Mouse (Mus musculus) forelimb bud, embryonic 11.5 days (tissue): ENCODE results near the gene Pitpnm2.

Source experiments
- DNase-seq: peaks from one replicate; pipeline ENCODE4 v3.0.0-alpha.2; 2012; ENCODE audit warnings: low read depth, low spot score

Gene Pitpnm2

GRCm38 (mm10) chr5:124182097-124182496 lies 67.5 kb downstream of the Pitpnm2 start:
- no peak for DNase-seq

DNA sequence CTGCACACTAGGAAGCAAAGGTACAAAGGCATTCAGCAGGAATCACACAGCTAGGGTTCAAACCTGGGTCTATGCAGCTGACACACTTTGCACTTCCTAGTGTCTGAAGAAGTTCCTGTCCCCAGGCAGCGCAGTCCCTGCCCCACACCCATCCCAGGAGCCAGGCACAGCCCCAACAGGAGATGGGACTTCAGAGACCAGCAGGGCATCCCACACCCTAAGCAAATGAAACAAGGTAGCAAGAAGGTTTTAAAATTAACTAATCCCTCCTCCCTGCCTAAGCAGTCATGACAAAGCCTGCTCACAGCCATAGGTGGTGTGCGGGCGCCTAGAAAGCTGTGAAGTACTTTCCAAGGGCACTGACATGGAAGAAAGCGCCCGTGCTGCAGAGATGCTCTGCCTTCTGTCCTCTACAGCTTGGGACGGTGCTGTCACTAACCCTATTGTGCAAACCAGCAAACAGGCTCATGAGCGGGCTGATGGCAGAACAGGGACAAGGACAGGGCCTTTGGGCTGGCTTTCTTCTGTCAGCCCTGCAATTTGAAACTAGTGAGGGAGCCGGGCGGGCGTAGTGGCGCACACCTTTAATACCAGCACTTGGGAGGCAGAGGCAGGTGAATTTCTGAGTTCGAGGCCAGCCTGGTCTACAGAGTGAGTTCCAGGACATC lies 68.9 kb downstream of the Pitpnm2 start:
- no peak for DNase-seq

- DNase-seq = no peak
Measured at GRCm38 (mm10) chr5:124179411-124179810, 70.1 kb downstream of the Pitpnm2 start.

DNA sequence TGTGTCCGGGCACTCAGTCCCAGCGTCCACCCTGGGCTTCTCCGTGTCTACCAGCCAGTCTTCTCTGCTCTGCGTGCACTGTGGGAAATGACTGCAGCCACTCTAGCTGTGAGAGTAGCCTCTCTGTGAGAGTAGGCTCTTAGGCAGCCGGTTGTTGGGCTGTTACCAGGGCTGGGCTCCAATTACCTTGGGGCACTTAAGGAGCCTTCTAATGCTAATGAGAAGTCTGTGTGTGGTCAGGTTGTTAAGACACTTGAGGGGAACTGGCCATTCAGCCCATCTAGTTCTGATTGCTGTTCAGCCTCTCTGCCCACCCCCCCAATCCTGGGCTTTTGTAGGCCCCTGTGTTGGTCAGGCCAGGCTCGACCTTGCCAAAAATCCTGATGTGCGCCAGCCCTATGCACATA lies 72.8 kb downstream of the Pitpnm2 start:
- DNase-seq = peak; percentile 53

- no peak for DNase-seq
Measured at GRCm38 (mm10) chr5:124175138-124175537, 74.4 kb downstream of the Pitpnm2 start.

- DNase-seq = no peak
Measured at GRCm38 (mm10) chr5:124173012-124173985, 76.3 kb downstream of the Pitpnm2 start.

GRCm38 (mm10) chr5:124172246-124172645 lies 77.3 kb downstream of the Pitpnm2 start:
- DNase-seq = no peak

DNA sequence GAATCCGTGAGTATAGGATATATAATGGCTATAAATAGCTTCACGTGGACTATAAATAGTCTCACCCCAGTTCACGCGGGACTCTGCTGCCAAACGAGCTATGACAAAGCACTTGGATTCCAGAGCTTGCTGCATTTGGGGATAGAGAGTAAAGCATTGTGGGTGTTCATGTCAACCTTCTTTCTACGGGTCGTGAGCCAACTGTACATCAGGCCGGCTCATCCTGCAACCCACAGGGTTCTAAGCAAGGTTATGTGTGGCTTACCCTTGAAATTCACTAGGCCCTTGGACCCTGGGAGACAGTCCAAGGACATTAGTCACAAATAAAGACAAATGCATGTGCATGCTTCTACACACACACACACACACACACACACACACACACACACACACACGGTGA lies 77.8 kb downstream of the Pitpnm2 start:
- no peak for DNase-seq

DNA sequence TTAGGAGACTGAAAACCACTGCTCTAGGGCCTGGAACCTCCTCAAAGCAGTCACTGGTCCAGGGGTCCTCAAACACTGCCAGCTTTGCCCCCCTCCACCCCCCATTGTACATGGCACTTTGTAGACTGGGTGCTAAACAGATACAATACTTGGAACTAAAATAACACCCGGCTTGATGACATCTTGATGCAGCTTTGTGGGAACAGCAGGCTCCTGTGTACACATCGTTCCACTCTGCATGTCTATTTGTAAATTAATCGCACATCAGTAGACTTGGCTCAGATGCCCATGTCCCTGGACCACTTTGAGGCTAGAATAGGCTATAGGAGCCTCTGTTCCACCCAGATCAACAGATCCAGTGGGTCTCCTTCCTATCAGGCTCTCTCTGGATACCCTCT lies 80.3 kb downstream of the Pitpnm2 start:
- no peak for DNase-seq

DNA sequence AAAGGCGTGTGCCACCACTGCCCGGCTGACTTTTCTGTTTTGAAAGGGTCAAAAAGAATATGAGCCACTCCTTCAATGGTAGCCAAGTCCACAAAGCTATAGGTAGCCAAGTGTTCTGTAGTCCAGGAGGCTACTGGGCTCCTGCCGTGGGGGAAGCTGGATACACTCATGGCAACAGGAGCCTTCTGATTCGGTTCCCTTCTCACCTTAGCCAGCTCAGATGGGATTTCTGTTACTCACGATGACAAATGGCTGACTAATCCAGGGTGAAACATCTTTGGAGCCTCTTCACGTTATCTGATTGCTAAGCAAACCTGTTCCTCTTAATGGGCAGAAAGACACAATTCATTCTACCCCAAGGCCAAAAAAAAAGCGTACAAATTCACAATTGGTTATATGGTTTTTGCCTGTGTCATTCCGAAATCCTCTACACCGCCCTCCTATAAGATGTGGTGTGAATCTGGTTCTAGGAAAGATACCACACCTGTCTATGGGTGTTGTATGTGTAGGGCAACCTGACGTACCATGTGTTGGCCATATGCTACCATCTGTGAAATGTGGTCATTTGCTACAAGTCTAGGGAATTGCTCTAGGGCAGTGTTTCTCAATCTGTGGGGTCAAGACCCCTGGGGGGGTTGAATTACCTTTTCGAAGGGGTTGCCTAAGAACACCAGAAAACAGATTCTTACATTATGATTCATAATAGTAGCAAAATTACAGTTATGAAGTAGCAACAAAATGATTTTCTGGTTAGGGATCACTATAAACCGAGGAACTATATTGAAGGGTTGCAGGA lies 80.9 kb downstream of the Pitpnm2 start:
- no peak for DNase-seq

DNA sequence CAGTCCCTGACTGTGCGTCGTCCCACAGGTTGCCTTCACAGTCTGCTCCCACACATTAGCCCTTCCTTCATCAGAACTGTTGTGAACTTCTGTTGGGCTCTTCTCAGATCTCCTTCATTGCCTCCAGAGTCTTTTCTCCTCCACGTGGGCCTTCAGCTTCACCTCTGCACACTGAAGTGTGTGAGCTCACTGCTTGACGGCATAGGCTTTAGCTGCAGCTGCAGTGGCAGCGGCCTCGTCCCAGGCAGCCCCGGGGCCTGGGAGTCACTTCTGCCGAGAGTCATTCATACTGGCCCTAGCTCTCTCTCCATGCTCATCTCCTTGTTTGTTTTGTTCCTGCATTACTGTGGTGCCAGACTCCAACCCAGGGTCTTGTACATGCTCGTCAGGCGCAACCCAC lies 81.9 kb downstream of the Pitpnm2 start:
- DNase-seq = no peak

DNA sequence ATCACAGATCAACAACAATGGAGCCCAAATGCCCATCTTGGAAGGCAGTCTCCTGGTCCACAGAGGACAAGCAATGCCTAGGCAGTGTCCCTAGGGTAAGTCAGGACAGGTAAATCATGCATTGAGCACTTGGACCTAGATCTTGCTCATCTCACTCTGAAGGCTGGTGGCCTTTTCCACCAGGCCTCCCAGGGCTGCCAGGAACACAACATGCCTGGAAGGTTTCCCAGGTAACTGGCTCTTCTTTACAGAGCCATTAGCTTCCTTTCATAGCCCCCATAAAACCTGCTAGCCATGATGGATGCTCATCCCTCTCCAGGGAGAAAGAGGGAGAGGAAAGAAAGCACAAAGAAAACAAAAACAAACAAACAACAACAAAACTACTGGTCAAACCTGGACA lies 82.8 kb downstream of the Pitpnm2 start:
- no peak for DNase-seq

- no peak for DNase-seq
Measured at GRCm38 (mm10) chr5:124165622-124166570, 83.7 kb downstream of the Pitpnm2 start.

DNA sequence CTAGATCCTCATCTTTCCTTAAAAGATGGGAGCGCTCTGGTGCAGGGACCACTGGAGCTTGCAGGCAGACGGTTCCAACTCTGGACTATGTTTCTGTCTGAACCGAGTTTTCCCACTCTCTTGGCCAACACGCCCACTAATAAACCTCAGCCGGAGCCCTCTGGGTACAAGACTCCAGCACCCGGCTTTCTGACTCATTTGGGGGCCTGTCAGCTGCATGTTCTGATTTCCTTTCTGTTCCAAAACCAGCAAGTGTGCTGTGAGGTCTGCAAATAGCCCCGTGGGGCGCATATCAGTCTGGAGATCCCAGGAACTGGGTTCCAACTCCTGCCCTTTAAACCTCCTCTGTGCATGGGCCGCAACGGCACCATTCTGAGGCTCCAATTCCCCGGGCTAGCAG lies 86.1 kb downstream of the Pitpnm2 start:
- DNase-seq = no peak

- DNase-seq = peak; percentile 65
Measured at GRCm38 (mm10) chr5:124162577-124162976, 87.0 kb downstream of the Pitpnm2 start.

- no peak for DNase-seq
Measured at GRCm38 (mm10) chr5:124161831-124162230, 87.7 kb downstream of the Pitpnm2 start.

DNA sequence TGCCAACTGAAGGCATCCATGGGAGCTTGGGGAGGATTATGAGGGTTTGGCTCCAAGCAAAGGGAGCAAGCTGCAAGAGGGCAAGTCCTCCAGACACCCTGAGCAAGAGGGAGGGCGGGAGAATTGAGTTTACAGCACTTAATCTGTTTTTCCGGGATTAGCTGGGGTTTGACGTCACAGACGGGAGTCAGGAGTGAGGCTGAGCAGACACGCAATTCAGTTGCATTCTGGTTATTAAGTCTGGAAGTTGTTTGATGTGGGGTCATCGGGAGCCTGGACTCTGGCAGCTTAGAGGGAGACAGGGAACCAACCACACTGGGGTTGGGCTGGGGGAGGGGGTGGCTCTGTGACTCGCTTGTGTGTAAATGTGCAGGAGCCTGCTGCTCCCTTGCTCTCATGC lies 90.1 kb downstream of the Pitpnm2 start:
- no peak for DNase-seq

- no peak for DNase-seq
Measured at GRCm38 (mm10) chr5:124158305-124158704, 91.3 kb downstream of the Pitpnm2 start.

DNA sequence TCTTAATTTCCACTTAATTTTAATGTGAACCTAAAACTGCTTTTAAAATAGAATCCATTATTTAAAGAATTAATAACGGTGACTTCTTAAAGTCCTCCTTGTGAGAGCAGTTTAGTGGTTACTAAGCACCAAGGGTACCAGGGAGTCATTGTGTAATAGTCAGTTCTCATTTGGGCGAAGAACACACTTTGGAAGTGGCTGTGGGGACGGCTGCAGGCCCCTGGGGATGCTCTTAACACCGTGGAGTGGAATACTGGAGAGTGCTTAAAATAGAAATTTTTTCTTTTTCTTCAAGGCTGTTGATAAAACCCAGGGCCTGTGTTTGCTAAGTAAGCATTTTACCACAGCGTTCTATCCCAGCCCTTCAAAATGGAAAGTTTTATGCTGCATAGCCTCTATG lies 93.6 kb downstream of the Pitpnm2 start:
- DNase-seq = no peak

- DNase-seq = no peak
Measured at GRCm38 (mm10) chr5:124152734-124153133, 96.8 kb downstream of the Pitpnm2 start.

GRCm38 (mm10) chr5:124150895-124151294 lies 98.7 kb downstream of the Pitpnm2 start:
- no peak for DNase-seq
